Mouse (Mus musculus): ENCODE measurements at regions not wholly inside any gene's neighbourhood (a gene's known extent, or its start where the extent isn't known, plus 50 kb on each side); places are given as distances from the start of the nearest gene placed in this dataset.

DNA sequence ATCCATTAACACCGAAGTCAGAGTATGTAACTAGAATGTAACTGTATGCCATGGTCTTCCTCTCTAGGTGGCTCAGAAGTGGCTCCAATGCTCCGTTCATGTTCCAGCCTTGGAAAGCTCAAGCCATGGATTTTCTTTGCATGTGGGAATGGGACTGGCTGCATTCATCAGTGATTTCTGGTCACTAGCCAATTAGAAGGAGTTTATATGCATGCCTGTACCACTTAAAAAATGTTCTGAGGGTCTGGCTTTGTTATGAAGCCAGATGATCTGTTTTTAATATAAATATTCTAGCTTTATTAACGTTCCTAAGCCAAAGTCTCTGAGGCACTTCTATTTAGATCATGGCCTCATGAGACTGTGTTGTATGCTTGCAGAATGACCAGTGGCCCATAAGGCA is 78.8 kb downstream of the Irx2 start:
- TF ChIP-seq CTCF (IDR thresholded peaks at IDR 0.05; ENCODE audit: borderline replicate concordance, control insufficient read depth, extremely low read depth, insufficient read depth, low read length, poor library complexity) (no peak), POLR2A (IDR thresholded peaks at IDR 0.05; ENCODE audit: control insufficient read depth, extremely low read depth, insufficient read depth, low read length, poor library complexity) (no peak)
